Mouse (Mus musculus): ENCODE data around the gene Tmc6.

DNA sequence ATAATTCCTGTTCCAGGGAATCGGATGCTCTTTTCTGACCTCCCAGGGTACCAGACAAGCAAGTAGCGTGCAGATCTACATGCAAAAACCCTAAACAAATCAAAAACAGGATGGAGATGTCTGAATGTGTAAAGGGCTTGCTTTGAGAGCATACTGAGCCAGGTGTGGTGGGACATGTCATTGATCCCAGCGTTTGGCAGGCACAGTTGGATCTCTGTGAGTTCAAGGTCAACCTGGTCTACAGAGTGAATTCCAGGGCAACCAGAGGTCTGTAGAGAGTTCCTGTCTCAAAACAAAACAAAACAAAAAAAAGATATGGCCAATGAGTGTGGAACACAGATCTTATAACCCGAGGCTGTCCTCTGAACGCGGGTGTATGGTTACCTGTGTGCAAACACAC lies 41.4 kb upstream of the Tmc6 start:
- TF ChIP-seq USF2 (conservative IDR thresholded peaks at IDR 0.05; ENCODE audit: low read depth, low read length) (no peak), MAFK (IDR thresholded peaks at IDR 0.05; ENCODE audit: insufficient replicate concordance, low read length) (no peak), POLR2AphosphoS2 (IDR thresholded peaks at IDR 0.05; ENCODE audit: low read depth, low read length) (no peak), CTCF (conservative IDR thresholded peaks at IDR 0.05 in 1 of 2, IDR thresholded peaks at IDR 0.05 in 1 of 2; ENCODE audit: low read depth in 2 of 2, low read length in 2 of 2) (no peak), POLR2A (IDR thresholded peaks at IDR 0.05; ENCODE audit: low read depth, low read length) (no peak), MAX (IDR thresholded peaks at IDR 0.05; ENCODE audit: low read length) (no peak), E2F4 (IDR thresholded peaks at IDR 0.05; ENCODE audit: insufficient replicate concordance, low read depth, low read length) (no peak)

Data from CH12.LX (cell line).